Mouse (Mus musculus) layer of hippocampus, postnatal 36 days (tissue): Measurements from ENCODE around the gene Gm813. TPM values are rescaled to one million over a fixed set of nuclear protein-coding genes. Genes with fewer than 3 reads are reported as not detected.
A peak's percentile ranks its signal among the peaks of the same experiment; 100 is the strongest.
"Not testable (repeated sequence)": the region's sequence is repeated elsewhere in the genome, so short reads cannot be mapped to it uniquely, and the experiment has no call there.

Source experiments
- DNase-seq, 2 experiments: peaks; one replicate each; pipeline ENCODE4 v3.0.0; 2022
- total RNA-seq, 2 experiments: library from RNA; stranded (reverse); gene quantifications; 2 replicates each; pipeline ENCODE4 v1.2.3; 2021

Gm813 gene
- total RNA-seq: not detected

GRCm38 (mm10) chr16:58616878-58617277 lies at the start of gene Gm813:
Gm813 (minus strand) TSS chr16:58616978.
- DNase-seq: no peak

- not testable (repeated sequence) for DNase-seq
Observed at GRCm38 (mm10) chr16:58665137-58665536, 48.4 kb upstream of the Gm813 start.

GRCm38 (mm10) chr16:58663816-58664215 lies 47.0 kb upstream of the Gm813 start:
- no peak for DNase-seq

DNA sequence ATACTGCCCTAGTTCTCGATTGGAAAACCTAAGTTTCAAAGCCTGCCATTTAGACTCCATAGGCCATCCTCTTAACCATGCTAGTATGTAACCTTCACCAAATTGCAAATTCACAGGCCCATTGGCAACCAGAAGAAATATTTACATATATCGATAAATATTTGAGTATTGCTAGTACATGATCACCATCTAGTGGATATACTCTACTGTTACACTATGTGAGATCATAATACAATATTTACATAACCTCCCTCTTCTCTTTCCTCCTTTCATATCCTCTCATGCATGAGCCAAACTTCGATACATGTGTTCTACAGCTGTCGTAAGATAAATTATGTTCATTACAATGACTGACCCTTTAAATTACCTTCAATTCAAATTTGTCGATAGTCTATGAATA lies 46.2 kb upstream of the Gm813 start:
- DNase-seq: no peak

- DNase-seq: no peak
Observed at GRCm38 (mm10) chr16:58662287-58662791, 45.6 kb upstream of the Gm813 start.

DNA sequence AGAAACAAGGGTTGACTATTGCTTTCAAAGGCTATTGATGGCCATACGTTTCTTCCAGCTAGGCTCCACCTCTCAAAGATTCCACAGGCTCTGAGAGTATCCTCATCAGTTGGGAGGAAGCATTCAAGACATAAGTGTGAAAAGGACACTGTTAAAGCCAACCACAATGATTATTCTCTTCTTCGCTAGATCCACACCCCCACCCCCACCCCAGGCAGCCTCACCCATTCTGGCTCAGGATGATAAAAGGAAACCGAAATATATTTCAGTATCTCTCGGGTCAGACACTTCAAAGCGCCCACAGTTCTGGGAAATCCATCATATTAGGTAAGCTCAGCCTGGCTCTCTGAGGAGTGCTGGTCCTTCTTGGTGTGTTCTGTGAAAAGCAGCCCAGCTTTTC lies 45.0 kb upstream of the Gm813 start:
- DNase-seq: no peak

DNA sequence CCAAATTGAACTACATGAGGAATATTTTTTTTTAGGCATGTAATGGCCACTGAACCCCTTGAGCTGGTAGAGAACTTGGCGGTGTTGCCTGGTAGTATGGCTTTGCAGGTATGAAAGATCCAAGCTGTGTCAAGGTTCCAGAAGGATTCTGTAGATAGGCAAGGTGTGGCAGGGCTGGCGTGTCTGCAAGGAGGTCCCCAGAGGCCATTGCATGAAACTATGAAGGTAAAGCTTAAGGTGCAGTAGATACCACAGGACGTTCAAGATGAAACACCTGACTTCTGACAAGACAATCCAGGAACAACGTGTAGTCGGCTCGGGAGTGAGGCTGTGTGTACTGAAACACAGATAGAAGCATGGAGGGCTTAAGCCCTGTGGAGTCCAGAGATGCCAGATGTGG lies 41.9 kb upstream of the Gm813 start:
- no peak for DNase-seq

GRCm38 (mm10) chr16:58656526-58656925 lies 39.7 kb upstream of the Gm813 start:
- no peak for DNase-seq

DNA sequence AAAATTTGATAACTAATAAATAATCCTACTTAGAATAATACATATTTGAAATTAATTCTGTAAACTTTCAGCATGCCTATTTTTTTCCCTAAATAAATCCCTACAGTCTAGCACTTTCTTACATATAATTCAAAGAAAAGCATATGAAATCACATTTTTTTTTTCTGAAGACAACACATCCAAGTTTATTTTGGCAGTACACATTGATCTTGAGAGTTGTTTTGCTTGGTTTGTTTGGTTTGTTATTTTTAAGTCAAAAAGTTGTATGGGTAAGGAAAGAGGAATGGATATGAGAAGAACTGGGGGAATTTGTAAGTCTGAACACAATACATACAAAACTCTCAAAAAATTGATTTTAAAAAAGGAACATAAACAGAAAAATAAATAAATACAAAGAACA lies 39.0 kb upstream of the Gm813 start:
- DNase-seq: no peak

- DNase-seq: no peak
Observed at GRCm38 (mm10) chr16:58649979-58650378, 33.2 kb upstream of the Gm813 start.

GRCm38 (mm10) chr16:58638689-58639175 lies 22.0 kb upstream of the Gm813 start, which contains the start of gene E330017A01Rik:
E330017A01Rik (minus strand) TSS chr16:58638739.
- no peak for DNase-seq

GRCm38 (mm10) chr16:58638016-58638415 lies 21.2 kb upstream of the Gm813 start:
- no peak for DNase-seq

DNA sequence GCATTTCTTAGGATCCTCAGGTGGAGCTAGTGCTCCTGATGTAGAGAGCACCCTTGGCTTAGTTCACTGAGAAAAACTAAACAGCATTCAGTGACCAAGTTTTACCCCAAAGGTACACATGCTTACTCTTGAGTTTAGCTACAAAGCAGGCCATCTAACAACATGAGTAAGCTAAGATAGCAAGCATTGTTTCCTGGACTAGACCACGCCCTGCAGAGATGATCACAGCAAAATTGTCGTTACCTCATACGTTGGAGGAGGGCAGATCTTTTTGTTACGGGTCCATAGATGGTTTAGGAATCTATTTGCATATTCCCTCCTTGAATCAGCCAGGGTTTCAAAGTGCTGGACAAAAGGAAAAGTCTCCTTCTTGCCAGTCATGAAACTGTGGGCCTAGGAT lies 20.7 kb upstream of the Gm813 start:
- no peak for DNase-seq

DNA sequence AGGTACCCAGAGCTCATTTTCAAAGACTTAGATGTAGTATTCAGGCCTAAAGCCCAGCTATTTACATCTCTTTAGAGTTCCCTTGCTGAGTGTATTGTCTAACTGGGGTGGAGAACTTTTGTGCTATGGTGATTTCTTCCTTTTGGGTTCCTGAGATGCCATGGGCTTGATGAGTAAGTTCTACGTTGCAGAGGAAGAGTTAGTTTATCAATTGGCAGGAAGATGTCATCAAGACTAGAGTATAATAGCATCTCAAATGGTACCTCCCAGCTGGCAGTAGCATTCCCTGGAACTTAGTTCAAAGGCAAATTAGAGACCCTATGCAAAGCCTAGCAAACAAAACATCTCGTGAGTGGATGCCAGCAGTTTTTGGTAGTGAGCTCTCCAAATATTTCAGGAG lies 19.1 kb upstream of the Gm813 start:
- DNase-seq: no peak

DNA sequence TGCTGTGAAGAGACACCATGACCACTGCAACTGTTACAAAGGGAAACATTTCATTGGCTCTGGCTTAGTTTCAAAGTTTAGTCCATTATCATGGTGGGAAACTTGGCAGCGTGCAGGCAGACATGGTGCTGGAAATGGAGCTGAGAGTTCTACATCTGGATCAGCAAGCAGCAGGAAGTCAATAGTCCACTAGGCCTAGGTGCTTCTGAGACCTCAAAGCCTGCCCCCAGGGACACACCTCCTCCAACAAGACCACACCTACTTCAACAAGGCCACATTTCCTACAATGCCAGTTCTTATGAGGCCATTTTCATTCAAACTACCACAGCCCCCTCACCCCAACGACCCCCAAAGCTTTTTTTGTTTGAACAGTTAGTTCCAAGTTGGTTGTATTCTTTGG lies 13.0 kb upstream of the Gm813 start:
- DNase-seq: no peak

DNA sequence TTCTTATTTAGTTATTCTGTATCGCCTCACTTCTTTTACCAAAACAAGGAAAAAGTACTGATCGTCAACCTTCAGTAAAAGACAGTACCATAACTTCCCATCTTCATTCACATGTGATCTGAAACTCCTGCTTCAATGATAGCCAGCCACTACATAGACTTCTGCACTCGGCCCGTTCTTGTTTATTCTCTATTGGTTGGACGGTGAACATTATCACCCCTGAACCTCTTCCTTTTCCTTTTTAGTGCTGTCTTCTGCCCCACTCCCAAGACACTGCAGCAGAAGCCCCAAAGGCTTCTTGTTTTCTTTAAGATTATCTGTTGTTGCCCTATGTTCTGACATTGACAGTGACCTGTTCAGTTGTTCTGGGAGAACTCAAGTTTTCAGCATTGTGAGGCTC lies 12.2 kb upstream of the Gm813 start:
- no peak for DNase-seq

DNA sequence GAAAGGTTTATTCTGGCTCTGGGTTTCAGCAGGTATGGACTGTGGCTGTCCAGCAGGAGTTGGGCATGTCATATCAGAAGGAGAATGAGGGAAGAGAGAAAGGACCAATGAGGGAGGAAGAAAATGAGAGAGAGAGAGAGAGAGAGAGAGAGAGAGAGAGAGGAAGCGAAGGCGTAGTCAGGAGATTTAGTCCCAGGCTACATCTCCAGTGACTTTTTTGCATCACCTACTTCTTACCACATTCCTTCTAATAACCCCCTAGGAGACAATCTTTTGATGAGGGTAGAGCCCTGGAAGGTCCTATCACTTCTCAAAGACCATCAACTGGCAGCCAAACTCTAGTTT lies 11.5 kb upstream of the Gm813 start:
- no peak for DNase-seq

GRCm38 (mm10) chr16:58627597-58628335 lies 11.0 kb upstream of the Gm813 start:
- DNase-seq: no peak

DNA sequence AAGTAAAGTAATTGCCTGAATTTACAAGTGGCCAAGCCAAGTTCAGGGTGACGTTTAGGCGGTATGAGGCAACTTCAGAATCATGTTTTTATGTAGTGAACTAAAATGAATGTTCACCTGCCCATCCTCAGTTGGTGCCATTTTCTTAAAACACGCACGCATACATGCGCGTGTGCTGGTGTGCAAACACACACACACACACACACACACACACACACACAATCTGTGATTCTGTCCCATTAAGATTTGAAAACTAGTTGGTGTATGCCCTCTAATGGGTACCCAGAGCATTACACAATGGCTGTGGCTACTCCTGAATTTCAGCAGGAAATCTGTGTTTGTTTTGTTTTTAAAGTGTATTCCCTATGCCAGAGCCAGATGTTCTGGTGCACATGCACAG lies 7.2 kb upstream of the Gm813 start:
- peak; percentile 7 to 15 for DNase-seq

GRCm38 (mm10) chr16:58623114-58623513 lies 6.3 kb upstream of the Gm813 start:
- DNase-seq: no peak

GRCm38 (mm10) chr16:58622377-58622776 lies 5.6 kb upstream of the Gm813 start:
- no peak for DNase-seq

- no peak for DNase-seq
Observed at GRCm38 (mm10) chr16:58617346-58617745, 568 bp upstream of the Gm813 start.

DNA sequence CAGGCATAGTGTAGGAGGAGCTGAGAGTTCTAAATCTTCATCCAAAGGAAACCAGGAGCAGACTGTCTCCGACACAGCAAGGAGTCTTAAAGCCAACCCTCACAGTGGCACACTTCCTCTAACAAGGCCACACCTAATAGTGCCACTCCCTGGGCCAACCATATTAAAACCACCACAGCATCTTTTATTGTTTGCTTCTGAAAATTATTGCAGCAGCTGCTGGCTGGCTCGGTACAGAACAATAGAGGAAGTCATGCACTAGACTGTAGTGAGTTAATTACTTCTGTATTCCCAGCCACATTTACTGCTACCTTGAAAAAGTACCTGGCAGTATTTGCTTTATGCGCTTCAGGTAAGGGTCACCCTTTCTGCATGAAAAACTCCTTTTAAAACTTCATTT lies 3.8 kb downstream of the Gm813 start:
- DNase-seq: no peak

- no peak for DNase-seq
Observed at GRCm38 (mm10) chr16:58607101-58607500, 9.7 kb downstream of the Gm813 start.

DNA sequence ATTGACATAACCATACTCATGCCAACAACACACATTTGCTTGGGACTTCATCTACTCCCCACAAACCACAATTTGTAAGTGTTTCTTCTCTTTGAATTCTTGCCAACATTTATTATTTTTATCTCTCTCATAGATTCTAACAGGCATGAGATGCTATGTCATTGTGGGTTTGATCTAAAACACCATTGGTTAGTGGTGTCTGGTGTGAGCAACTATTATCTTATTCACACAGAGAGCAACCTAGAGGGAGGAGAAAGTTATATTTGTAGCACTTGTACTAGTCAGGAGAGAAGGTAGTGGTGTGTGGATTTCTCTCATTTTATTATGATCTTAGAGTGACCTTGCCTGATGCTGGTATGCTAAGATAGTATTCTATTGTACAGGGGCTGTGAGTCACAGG lies 12.1 kb downstream of the Gm813 start:
- DNase-seq: no peak
